Mouse (Mus musculus) gastrocnemius, adult 8-10 months (tissue): ENCODE measurements around the gene Slc50a1. TPM values are rescaled to one million over a fixed set of nuclear protein-coding genes. Genes with fewer than 3 reads are reported as not detected.

Source experiments
- DNase-seq, 2 experiments: peaks; one replicate each; pipeline ENCODE4 v3.0.0; 2022; ENCODE audit warnings: low spot score in 2 of 2
- total RNA-seq, 4 experiments: library from RNA; stranded (reverse); gene quantifications; 2 replicates each; pipeline ENCODE4 v1.2.4; 2022

The Slc50a1 gene
- total RNA-seq = 1 to 10 TPM; 6.3 to 9.0 (median 7.7) TPM

GRCm38 (mm10) chr3:89270051-89270755, at the start of gene Slc50a1:
Slc50a1 (minus strand) TSS chr3:89270570.
- peak; percentile 73 to 82 for DNase-seq

GRCm38 (mm10) chr3:89319591-89320350, 49.4 kb upstream of the Slc50a1 start:
- DNase-seq = no peak

- DNase-seq = no peak
These were observed 48.7 kb upstream of the Slc50a1 start for GRCm38 (mm10) chr3:89318971-89319590.

GRCm38 (mm10) chr3:89318316-89318715, 47.9 kb upstream of the Slc50a1 start:
- no peak for DNase-seq

GRCm38 (mm10) chr3:89317246-89317645, 46.9 kb upstream of the Slc50a1 start:
- no peak for DNase-seq

- peak; percentile 73 to 81 for DNase-seq
These were observed 46.5 kb upstream of the Slc50a1 start for GRCm38 (mm10) chr3:89316833-89317232.

- no peak for DNase-seq
These were observed 45.8 kb upstream of the Slc50a1 start for GRCm38 (mm10) chr3:89315930-89316831.

- peak; percentile 61 to 73 for DNase-seq
These were observed 45.0 kb upstream of the Slc50a1 start for GRCm38 (mm10) chr3:89315195-89315929.

- DNase-seq = no peak
These were observed 44.4 kb upstream of the Slc50a1 start for GRCm38 (mm10) chr3:89314791-89315190.

GRCm38 (mm10) chr3:89314340-89314739, 44.0 kb upstream of the Slc50a1 start:
- DNase-seq = no peak

- DNase-seq = peak in 1 of 2 experiments; percentile 46
These were observed 37.7 kb upstream of the Slc50a1 start for GRCm38 (mm10) chr3:89308089-89308488.

- DNase-seq = no peak
These were observed 35.4 kb upstream of the Slc50a1 start for GRCm38 (mm10) chr3:89305551-89306325.

GRCm38 (mm10) chr3:89305105-89305504, 34.7 kb upstream of the Slc50a1 start:
- DNase-seq = no peak

GRCm38 (mm10) chr3:89304440-89304839, 34.1 kb upstream of the Slc50a1 start:
- no peak for DNase-seq

- no peak for DNase-seq
These were observed 30.1 kb upstream of the Slc50a1 start for GRCm38 (mm10) chr3:89300514-89300913.

GRCm38 (mm10) chr3:89300071-89300470, 29.7 kb upstream of the Slc50a1 start:
- no peak for DNase-seq

GRCm38 (mm10) chr3:89299499-89299898, 29.1 kb upstream of the Slc50a1 start:
- DNase-seq = no peak

GRCm38 (mm10) chr3:89298908-89299307, 28.5 kb upstream of the Slc50a1 start:
- no peak for DNase-seq

- no peak for DNase-seq
These were observed 26.5 kb upstream of the Slc50a1 start for GRCm38 (mm10) chr3:89296761-89297396.
